Mouse (Mus musculus): ENCODE data around the gene Tor3a.

Tor3a gene

DNA sequence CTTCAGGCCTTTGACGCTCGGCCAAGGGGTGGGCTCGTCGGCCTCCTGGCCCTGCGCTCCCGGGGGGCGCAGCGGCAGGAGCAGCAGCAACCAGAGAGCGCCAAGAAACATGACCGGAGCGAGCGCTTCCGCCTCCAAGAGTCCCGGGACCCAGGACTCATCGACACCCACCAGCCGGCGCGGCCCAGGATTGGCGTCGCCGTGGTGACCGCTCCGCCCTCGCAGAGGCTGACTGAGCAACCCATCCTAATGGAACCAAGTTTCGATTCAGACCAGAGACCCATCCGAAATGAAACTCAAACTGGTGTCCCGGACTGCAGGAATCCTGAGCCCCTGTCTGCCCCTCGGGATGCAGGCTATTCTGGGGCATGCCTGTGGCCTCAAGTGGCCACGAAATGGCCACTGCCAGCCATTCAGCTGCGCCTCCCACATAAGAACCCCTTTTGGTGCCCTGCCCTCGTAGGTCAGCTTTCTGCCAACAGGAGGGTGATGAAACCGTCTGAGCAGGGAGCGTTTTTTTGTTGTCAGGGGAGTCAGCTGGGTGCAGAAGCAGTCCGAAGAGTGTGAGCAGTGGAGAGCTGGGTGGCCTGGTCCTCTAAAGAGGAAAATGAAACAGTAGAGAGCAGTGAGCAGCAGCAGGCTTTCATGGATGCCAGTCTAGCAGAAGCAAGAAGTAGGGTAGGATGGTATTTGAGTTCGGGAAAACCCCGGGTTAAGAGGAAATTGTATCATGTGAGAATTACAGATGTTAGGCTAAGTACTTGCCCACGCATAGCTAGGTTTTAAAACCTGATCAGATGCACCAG, at the start of gene Tor3a:
Gene Tor3a, minus strand, starts transcription at position 162 of the 806 bp plus-strand sequence.
- peak; percentile 60 for DNase-seq

DNA sequence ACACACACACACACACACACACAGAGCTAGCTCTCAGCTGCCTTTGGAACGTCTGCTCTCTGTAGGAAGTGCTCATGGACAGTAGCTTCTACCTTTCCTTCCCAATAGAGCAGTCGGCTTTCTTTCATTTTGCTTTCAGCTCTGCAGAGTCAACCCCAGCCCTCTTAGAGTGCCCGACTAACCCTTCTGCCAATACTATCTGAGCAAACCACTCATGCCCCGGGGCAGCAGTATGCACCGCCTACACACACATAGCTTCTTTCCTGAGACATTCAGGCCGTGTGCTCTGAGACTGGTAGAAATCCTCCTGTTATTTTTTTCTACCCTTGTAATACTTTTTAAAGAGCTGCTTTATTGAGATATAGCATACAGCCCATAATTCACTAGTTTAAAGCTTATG, 47.9 kb upstream of the Tor3a start:
- DNase-seq, result no peak

DNA sequence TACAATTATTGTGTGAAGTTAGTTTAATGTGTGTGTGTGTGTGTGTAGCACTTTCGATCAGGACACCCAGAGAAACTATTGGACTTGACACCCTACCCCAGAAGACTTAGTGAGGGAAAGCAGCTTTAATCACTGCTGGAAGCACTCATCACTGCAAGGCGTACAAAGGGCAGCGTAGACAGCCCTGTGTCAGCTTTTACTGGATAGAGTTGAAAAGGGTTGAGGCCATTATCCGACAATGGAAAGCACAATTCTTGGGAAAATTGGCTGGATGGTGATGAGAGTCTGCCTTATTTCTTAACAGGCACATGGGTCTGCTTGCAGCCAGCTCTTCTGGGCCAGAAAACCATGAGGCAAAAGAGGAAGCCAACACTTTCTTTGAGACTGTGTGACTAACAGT, 45.9 kb upstream of the Tor3a start:
- no peak for DNase-seq

DNA sequence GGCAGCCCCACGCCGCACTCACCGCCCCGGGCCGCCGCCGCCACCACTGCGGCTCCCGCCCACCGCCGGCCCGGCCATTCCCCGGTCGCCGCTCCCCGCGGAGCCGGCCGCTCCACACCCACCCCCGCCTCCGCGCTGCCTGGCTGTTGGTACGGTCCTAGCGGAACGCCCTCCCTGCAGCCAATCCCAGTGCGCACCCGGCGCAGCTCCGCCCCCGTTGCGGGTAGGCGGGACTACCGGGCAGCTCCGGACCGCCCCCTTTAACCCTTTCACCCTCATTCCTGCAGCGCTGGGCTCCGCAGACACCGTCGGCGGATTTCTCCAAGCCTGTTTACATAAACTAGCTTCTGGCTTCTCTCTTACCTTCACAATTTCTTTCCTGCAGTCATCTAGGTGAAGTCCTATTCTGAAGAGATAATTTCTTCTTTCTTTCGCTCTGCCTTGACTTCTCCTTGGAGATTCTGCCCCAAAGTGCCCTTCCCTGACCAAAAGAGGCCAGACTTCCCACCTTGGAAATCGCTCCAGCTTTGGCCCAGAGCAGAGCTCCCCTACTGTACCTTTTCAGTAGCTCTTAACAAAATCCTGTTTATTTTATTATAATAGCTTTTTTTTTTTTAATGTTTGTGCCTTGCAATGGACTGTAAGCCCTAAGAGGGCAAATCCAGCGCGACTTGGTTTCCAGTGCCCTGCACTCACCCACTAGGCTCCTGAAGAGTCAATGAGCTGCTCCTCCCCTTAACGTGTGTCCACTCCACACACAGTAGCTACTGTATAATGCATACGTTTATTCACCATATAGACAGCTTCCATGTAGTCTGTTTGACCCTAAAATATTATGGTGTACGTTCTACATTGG, 45.0 kb upstream of the Tor3a start, which contains the start of gene Fam20b:
Gene Fam20b, minus strand, starts transcription at position 137 of the 856 bp plus-strand sequence.
- DNase-seq, result peak; percentile 97

DNA sequence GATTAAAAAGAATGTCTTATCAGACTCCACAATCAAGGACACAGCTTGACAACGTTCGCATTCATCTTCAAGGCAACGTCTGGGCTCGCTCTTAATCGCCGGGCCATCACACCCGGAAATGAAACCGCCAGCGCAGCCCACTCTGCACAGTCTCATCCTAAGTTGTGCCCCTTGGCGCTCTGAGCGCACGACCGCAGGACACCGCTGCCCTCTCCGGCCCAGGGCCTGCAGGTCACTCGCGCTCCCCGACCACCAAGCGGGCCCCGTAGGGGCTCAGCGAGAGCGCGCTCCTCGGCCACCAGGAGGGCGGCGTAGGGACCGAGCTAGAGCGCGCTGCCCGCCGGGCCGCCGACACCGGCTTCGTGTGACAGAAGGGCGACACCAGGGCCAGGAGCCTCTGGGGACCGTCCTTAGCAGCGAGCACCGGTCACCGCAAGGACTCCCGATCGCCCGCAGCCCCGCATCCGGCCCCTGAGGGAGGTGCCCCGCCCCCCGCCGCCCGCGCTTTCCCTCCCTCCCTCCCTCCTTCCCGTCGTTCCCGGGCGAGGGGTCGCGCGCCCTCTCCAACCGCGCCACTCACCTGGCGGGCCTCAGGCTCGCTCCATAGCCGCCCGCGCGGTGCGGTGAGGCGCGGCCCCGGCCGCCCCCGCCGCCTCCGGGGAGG, 44.3 kb upstream of the Tor3a start:
- DNase-seq, result peak; percentile 41

DNA sequence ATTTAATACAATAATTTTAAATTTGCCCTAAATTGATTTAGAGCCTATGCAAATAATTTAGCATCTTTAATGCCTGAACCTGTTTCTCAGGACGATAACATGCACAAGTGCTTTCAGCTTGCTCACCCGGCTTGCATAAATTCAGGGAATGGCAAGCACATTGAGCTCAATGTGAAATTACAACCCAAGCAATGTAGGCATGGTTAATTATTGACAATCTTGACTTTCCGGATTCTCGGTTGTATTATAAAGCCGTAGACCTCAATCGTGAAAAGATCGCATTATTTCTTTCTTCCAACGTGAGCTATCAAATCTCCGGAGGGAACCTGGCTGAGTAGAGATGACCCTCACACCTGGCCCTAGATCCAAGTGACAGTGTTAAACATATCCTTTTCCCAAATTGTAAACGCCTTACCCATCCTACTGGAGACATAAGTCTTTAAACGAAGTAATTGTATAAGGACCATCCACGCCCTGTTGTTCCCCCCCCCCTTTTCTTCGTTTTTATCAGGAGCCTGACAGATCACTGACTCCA, 43.7 kb upstream of the Tor3a start:
- DNase-seq, result no peak

DNA sequence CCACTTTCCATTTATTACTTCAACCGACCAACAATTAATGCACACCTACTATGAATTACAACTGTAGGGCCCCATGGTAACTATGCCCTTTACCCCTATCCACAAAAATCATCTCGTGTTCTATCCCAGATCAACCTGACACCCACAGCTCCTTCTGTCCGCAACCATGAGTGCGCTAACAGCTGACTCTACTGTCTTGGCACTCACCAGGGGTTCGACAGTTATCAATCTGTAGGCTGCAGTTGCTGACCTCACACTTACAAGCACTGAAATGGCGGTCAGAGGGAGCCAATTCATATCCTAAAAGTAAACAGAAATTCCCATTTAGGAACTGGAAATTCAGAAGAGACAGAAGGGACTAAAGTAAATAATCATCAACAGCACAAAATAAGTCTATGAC, 42.5 kb upstream of the Tor3a start:
- no peak for DNase-seq

DNA sequence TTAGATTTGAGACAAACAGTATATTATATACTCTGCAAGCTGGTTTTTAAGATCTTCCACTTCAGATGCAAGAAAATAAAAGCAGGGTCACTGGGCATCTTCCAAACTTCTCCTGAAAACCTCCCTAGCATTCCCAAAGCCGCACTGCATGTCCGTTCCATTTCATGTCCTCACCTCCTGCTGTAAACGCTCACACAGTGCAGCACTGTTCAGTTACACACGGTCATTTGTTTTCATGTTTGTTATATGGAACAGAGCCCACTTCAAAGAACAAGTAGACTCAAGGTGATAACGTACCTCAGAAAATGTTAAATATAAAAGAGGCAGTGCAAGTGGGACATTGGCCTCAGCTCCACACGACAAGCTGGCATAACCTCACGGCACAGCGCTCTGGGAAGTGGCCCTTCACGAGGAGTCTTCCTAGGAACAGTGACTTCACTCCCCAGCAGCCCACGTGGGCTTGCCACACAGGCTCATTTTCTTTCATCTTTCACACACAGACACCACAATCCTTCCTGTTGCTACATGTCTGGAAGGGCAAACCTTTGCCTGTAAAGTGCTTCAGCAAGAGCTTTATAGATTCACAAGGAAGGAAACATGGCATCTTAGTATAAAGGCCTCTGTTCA, 36.4 kb upstream of the Tor3a start:
- DNase-seq, result no peak

DNA sequence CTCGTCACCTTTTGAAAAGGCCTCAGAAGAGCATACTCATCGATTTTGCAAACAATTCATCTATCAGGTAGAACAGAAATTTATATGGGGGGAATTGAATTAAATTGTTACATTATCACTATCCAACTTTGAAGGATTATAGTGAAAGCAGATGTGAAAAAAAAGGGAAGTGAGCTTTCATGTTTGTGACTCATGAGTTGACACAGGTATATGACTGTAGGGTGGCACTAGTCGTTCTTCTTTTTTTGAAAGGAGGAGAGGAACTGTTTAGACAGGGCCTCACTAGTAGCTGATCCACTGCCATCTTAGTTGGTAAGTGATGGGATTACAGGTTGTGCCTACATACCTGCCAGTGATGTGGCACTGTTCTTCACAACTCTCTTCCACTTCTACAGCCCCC, 34.5 kb upstream of the Tor3a start:
- DNase-seq, result no peak

DNA sequence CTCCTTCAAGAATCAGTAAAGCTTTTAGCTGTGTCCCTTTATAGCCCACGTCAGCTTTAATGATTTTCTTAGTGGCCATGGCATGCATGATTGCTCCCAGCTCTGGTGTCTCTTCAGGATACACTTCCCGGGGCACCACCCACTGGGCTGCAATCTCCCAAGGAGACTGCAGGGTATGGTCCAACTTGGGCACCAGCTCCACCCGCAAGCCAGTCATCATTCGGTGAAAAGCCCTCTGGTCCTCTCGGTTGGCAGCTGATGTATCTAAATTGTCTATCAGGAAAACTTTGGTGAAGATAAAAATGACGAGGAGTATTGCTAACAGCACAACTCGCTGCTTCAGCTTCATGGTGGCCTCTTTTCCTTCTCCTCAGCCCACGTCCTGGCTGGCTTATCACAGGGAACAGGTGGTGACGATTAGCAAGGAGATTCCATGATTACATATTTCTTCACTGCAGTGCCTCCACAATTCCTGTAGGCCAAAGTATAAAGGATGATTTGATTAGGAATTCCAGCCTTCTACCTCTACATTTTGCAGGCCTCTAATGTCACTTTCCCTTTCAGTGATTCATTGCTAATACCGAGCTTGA, 31.6 kb upstream of the Tor3a start:
- no peak for DNase-seq

DNA sequence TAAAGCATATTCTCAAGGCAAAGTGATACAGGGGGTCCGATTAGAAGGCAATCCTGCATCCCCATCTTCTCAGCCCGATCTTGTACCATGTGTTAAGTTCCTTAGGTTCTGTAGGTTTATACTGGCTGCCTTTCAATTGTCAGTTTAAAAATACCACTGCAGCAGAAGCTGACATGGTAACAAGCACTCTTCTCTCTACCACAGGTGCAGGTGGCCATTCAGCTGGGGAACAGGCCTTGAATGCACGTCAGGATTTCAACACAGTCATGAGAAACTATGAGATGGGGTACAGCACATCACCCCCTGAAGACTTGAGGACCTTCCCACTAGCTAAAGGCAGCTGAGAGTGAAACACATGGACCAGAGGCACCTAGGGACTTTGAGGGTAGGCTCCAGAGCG, 29.3 kb upstream of the Tor3a start:
- no peak for DNase-seq

DNA sequence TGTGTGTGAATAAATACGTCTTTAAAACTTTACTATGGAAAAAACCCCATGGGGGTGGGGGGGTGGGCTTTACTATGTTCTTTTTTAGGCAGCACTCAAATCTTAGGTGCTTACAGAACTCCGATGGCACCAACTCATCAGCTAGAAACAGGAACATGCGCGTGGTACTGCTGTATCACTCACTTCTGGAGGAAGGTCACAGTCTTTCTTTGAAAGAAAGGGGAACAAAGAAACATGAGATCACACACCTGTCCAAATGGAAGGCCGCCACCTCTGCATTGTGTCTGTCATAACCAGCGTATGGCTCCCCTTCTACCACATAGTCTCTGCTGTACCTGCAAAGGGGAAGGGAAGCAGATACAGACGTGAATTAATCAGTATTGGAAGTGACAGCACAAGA, 28.0 kb upstream of the Tor3a start:
- DNase-seq, result no peak

DNA sequence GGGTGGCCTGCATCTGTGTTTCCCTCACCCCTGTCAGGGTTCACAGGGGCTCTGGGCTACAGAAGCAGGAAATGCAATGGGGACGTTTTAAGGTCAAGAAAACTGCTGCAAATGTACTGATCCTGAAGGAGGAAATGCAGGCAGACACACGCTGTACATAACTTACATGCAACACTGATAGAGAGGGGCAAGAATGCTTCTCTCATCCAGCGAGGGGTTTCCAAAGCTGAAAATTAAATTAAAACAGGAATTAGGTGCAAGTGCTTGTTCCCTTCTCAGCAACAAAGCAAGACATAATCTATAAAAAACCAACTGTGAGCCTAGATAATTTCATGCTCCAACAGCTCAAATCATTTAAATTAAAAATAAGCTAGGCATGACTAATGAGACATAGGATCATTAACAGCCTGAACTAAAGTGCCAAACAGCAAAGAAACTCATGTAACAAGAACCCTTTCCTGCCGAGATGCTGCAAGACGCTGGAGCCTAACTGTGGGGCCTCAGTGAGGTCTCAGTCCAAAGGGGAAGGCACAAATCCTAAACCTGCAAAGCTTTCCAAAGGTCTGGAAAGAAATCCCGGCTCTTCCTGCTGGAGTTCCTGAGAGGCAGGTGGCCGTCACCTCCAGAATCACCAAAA, 12.0 kb upstream of the Tor3a start:
- DNase-seq, result no peak

DNA sequence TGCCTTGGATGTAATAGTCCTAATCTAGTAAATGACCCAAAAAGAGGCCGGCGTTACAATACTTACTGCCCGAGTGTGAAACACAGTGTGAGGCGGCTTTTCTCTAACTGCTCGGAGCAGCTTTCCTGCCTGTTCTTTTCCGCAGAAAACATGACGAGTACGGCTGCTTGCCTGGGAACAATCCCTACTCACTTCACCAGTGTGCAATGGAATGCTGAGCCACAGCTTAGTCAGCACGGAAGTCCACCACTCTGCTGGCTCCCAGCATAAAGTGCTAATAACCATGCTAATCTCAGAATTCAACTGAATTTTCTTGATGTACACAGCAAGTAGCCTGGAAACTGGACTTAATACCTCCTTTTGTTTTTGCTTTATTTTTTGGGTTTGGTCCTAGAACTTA, 5.4 kb upstream of the Tor3a start:
- DNase-seq, result no peak

DNA sequence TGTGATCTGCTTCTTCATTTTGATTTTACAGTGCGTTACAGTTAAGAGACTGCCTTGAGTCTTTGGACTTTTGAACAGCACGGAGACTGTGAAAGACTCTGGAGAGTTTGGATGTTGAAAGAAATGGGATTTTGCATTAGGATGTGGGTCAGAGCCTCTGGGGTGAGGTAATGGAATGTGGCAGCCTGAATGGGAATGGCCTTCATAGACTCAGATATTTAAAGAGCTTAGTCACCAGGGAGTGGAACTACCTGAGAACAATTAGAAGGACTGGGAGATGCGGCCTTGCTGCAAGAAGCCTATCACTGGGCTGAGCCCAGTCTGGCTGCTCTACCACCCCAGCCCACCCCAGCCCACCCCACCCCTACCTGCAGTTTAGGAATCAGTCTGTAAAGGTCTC, 3.1 kb upstream of the Tor3a start:
- DNase-seq, result no peak

DNA sequence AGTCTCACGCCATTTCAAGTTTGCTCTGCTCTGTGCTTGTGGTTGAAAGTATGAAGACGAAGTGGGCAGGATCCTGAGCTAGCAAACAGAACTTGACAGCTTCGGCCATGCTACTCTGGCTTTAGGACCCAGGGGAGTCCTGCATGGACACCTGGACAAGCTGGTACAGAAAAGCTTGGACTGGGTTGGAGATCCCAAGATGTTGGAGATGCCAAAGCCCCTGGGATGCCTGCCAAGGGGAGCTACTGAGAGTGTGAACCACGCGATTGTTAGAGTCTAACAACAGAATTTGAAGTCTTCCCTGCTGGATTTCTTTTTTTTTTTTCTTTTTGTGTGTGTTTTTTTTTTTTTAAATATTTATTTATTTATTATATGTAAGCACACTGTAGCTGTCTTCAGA, 2.4 kb upstream of the Tor3a start:
- DNase-seq, result no peak

DNA sequence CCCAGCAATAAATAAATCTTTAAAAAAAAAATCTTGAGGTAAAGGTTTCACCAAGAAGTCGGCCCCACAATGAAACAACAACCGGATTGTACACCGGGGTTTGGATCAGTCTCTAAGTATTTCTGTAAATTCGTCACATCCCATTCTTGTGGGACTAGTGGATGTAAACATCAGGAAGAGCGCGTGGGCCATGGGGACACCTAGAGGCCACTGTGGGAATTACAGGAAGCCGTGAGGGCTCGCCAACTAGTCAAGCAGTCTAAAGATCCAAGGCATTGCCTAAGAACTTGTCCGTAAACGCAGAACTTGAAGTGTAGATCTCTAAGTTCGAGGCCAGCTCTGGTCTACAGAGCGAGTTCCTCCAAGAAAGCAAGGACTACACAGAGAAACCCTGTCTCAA, 2.0 kb upstream of the Tor3a start:
- DNase-seq, result peak; percentile 47

DNA sequence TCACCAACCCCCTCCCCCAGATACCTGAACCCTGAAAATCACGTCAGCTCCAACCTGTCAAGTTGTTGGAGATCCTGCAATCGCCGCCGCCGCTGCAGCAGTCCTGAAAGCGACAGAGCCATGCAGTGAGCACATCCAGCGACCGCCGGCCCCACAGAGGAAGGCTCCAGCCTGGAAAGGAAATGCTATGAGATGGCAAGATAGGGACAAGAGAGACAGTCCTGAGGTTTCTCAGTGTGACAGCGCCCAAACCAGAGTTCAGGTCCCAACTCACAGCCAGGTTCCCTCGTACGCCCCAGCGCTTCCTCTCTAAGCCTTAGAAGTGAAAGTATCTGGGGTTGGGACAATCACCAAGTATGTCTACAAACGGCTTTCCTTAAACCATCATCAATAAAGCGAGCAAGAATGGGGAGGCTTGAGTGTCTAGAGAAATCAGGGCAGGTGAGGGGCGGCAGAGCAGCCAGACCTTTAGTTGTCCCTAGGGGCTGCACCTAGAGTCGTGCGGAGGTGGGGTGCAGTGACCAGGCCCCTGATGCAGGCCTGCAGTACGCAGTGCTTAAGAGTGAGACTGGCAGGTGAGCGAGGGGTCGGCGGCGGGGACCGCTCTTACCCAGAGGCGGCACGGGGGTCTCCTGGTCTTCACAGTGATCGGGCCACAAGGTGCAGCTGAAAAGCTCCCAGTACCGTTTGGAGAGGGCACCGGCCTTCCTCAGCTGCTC, 521 bp downstream of the Tor3a start:
- no peak for DNase-seq

DNA sequence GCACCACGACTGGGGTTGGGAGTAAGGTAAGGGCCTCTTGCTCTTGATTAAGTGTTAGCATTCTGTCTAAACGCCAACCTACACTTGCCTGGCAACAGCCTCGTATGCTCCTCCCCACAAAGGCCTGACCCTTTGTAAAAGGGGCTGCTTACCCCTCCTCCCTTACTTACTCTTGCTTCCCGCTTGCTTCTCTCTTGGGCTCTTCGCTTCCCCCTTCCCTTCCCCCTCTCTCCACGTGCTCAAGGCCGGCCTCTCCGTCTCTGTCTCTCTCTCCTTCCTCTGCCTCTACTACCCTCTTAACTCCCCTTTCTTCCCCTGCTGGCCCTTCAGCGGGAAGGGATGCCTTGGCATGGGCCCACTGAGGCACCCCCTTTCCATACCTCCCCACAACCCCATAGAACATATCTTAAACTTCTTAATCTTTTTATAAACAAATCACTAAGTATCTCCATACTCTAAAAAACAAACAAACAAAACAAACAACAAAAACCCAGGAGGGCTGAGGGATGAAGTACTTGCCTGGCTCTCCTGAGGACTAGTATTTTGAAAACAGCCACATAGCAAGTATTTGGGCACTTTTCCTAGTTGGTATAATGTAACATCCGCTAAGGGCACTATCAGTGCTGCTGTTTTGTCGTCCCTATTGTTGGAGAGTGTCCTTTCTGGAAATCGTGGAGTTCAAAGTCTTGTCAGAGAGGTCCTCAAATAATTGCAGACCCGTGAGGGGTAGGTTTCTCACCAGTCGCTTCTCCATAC, 1.3 kb downstream of the Tor3a start:
- no peak for DNase-seq

DNA sequence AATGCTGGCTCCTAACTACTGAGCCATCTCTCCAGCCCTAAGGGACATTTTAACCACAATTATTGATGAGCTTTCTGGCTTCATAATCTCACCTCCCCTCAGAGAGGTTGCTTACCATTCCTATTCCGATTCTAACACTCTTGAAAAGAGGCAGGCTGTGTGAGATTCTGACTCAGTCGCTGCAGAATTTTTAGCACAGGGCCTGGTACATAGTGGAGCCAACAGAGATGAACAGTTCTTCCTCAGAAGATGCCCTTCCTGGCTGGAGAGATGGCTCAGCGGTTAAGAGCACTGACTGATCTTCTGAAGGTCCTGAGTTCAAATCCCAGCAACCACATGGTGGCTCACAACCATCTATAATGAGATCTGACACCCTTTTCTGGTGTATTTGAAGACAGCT, 2.2 kb downstream of the Tor3a start:
- DNase-seq, result no peak
